Mouse (Mus musculus): ENCODE results near the gene Elp1.

- TF ChIP-seq CTCF (IDR thresholded peaks at IDR 0.05; ENCODE audit: low read depth, low read length) (no peak), POLR2A (IDR thresholded peaks at IDR 0.05; ENCODE audit: extremely low read depth, insufficient read depth, low read length) (no peak)
Observed at GRCm38 (mm10) chr4:56741041-56741493, 61.1 kb downstream of the Elp1 start, which contains the start of gene Actl7b.
